Mouse (Mus musculus) intestine, postnatal 0 days (tissue): ENCODE measurements at regions not wholly inside any gene's neighbourhood (a gene's known extent, or its start where the extent isn't known, plus 50 kb on each side); places are given as distances from the start of the nearest gene placed in this dataset.

Experiments
- ATAC-seq: fragments of 200-750 bp; cut with Nextera tagmentation; 2 replicates; pipeline ENCODE4 v1.8.0; 2017; ENCODE audit warnings: mild to moderate bottlenecking, moderate TSS enrichment, moderate library complexity
- H3K27ac ChIP-seq: fragments of 300-500 bp; sonication (generic); 2 replicates; pipeline ENCODE4 v1.5.1; 2014; ENCODE audit warnings: mild to moderate bottlenecking, low read depth, low read length, moderate library complexity
- H3K27me3 ChIP-seq: fragments of 300-500 bp; sonication (generic); replicated peaks from 2 replicates; pipeline ENCODE4 v1.6.1; 2014; ENCODE audit warnings: low read length, mixed read lengths; ENCODE audit not compliant: control insufficient read depth, insufficient read depth
- H3K36me3 ChIP-seq: fragments of 300-500 bp; sonication (generic); 2 replicates; pipeline ENCODE4 v1.6.1; 2014; ENCODE audit warnings: mild to moderate bottlenecking, moderate library complexity; ENCODE audit not compliant: control insufficient read depth, insufficient read depth
- H3K4me1 ChIP-seq: fragments of 300-500 bp; sonication (generic); replicated peaks from 2 replicates; pipeline ENCODE4 v1.6.1; 2014; ENCODE audit warnings: antibody characterized with exemption, low read length, mixed read lengths; ENCODE audit not compliant: control insufficient read depth, insufficient read depth
- H3K4me2 ChIP-seq: fragments of 300-500 bp; sonication (generic); replicated peaks from 2 replicates; pipeline ENCODE4 v1.6.1; 2014; ENCODE audit warnings: low read depth, mild to moderate bottlenecking, moderate library complexity
- H3K4me3 ChIP-seq: fragments of 300-500 bp; sonication (generic); 2 replicates; pipeline ENCODE4 v1.5.1; 2014; ENCODE audit warnings: low read depth, low read length
- H3K9ac ChIP-seq: fragments of 300-500 bp; sonication (generic); 2 replicates; pipeline ENCODE4 v1.6.1; 2014; ENCODE audit warnings: mild to moderate bottlenecking, low read depth, low read length
- H3K9me3 ChIP-seq: fragments of 300-500 bp; sonication (generic); 2 replicates; pipeline ENCODE4 v1.6.1; 2016; ENCODE audit warnings: mixed run types; ENCODE audit not compliant: control insufficient read depth
- CTCF ChIP-seq: sonication (generic); IDR thresholded peaks from 2 replicates; pipeline ENCODE4 v1.5.1; 2016; ENCODE audit warnings: low read depth, mild to moderate bottlenecking, control low read depth, antibody characterized with exemption, moderate library complexity
- WGBS: fragments of 180-500 bp; shearing (Covaris S2); extraction: QIAGEN DNeasy Blood & Tissue Kit; methylation state at CpG from one replicate; pipeline ENCODE4 v1.1.7; 2014; 5-methylcytosine and 5-hydroxymethylcytosine counted together

GRCm38 (mm10) chr9:116477309-116477708, 302.1 kb upstream of the Tgfbr2 start:
- no peak for ATAC-seq
- WGBS = 79% methylated on average over 3 of the region's 3 CpGs
- Histone ChIP-seq H3K4me1 (no peaks in the 10 kb centered on the region), H3K9me3 (no peaks in the 10 kb centered on the region; the same call in 1 of the 2 replicates), H3K4me2 (no peak overlapping the region), H3K36me3 (no peaks in the 10 kb centered on the region), H3K27me3 (no peaks in the 10 kb centered on the region), H3K27ac (no peak overlapping the region), H3K9ac (no peak overlapping the region), H3K4me3 (no peak overlapping the region)
- no peak for TF ChIP-seq CTCF

- WGBS = 85% methylated on average over 12 of the region's 12 CpGs
- H3K27ac ChIP-seq = no peak overlapping the region
- TF ChIP-seq CTCF = no peak
- no peak overlapping the region for H3K4me2 ChIP-seq
- H3K4me3 ChIP-seq = no peak overlapping the region
- no peaks in the 10 kb centered on the region for H3K36me3 ChIP-seq
- H3K4me1 ChIP-seq = no peaks in the 10 kb centered on the region
- no peak for ATAC-seq
- H3K27me3 ChIP-seq = no peaks in the 10 kb centered on the region
- H3K9ac ChIP-seq = no peak overlapping the region
- no peaks in the 10 kb centered on the region; the same call in 1 of the 2 replicates for H3K9me3 ChIP-seq
Measured at GRCm38 (mm10) chr9:116475206-116475955, 300.2 kb upstream of the Tgfbr2 start.

GRCm38 (mm10) chr9:116472855-116473254, 297.7 kb upstream of the Tgfbr2 start:
- Histone ChIP-seq H3K4me3 (no peak overlapping the region), H3K4me2 (no peak overlapping the region), H3K36me3 (no peaks in the 10 kb centered on the region), H3K4me1 (no peaks in the 10 kb centered on the region), H3K27ac (no peak overlapping the region), H3K9ac (no peak overlapping the region), H3K27me3 (no peaks in the 10 kb centered on the region), H3K9me3 (no peaks in the 10 kb centered on the region; the same call in 1 of the 2 replicates)
- peak; percentile 41 for TF ChIP-seq CTCF
- ATAC-seq = no peak
- 78% methylated on average over 4 of the region's 4 CpGs for WGBS

GRCm38 (mm10) chr9:116468569-116469250, 293.6 kb upstream of the Tgfbr2 start:
- no peak for TF ChIP-seq CTCF
- WGBS = 58% methylated on average over 10 of the region's 10 CpGs

GRCm38 (mm10) chr9:116466336-116466735, 291.2 kb upstream of the Tgfbr2 start:
- 88% methylated on average over 7 of the region's 7 CpGs for WGBS
- Histone ChIP-seq H3K9ac (no peak overlapping the region), H3K9me3 (no peaks in the 10 kb centered on the region), H3K4me1 (no peaks in the 10 kb centered on the region), H3K36me3 (no peaks in the 10 kb centered on the region), H3K4me3 (no peak overlapping the region), H3K4me2 (no peak overlapping the region), H3K27me3 (no peaks in the 10 kb centered on the region), H3K27ac (no peak overlapping the region)
- no peak for ATAC-seq
- TF ChIP-seq CTCF = no peak

More at GRCm38 (mm10) chr9:116468569-116469250, 293.6 kb upstream of the Tgfbr2 start:
- H3K27ac ChIP-seq = no peak overlapping the region
- no peak overlapping the region for H3K9ac ChIP-seq
- no peak overlapping the region for H3K4me3 ChIP-seq
- H3K4me1 ChIP-seq = no peaks in the 10 kb centered on the region
- no peaks in the 10 kb centered on the region for H3K36me3 ChIP-seq
- ATAC-seq = no peak
- H3K9me3 ChIP-seq = no peaks in the 10 kb centered on the region; the same call in 1 of the 2 replicates
- H3K4me2 ChIP-seq = no peak overlapping the region
- no peaks in the 10 kb centered on the region for H3K27me3 ChIP-seq

- H3K27ac ChIP-seq = no peak overlapping the region
- no peaks in the 10 kb centered on the region for H3K36me3 ChIP-seq
- no peak overlapping the region for H3K4me2 ChIP-seq
- ATAC-seq = no peak
- no peaks in the 10 kb centered on the region for H3K4me1 ChIP-seq
- TF ChIP-seq CTCF = no peak
- H3K4me3 ChIP-seq = no peak overlapping the region
- H3K27me3 ChIP-seq = no peaks in the 10 kb centered on the region
- WGBS = 54% methylated on average over 2 of the region's 2 CpGs
- H3K9ac ChIP-seq = no peak overlapping the region
- H3K9me3 ChIP-seq = no peaks in the 10 kb centered on the region
Measured at GRCm38 (mm10) chr9:116464626-116465025, 289.5 kb upstream of the Tgfbr2 start.
